ENCODE assay signal across 32 mouse cellular contexts in the genomic region with DNA sequence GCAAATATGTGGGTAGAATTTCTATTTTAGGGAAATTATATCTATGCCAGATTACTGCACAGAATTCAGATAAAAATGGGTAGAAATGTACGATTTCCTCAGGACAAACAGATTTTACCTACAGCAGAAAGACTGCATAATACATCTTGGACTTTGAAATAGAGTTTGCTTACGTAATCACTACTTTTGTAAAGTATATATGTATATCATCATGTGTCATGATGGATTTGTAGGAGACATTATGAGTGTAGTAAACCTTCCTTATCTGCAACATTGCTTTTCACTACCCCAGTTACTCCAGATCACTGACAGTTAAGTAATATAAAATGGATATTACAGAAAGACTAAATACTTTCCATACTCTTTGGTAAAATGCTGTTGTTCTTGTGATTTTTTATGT.
"Had no signal": no experiment of that assay in that cellular context is flagged by ENCODE, and none has a peak within 500 bp of the region (broad histone marks: within the 10 kb centered on the region; RNA-seq: fewer than 3 reads in every experiment).

No protein-coding gene starts in this region.

- H3K4me2 ChIP-seq: limb, embryonic 12.5 days; limb, embryonic 13.5 days; limb, embryonic 15.5 days; liver, embryonic 11.5 days; liver, embryonic 12.5 days; liver, embryonic 13.5 days; liver, embryonic 15.5 days; lung, embryonic 14.5 days; lung, embryonic 15.5 days; midbrain, embryonic 11.5 days; midbrain, embryonic 12.5 days; midbrain, embryonic 13.5 days; midbrain, embryonic 15.5 days; neural tube, embryonic 12.5 days had no signal

- H3K9ac ChIP-seq: limb, embryonic 12.5 days; limb, embryonic 13.5 days; limb, embryonic 15.5 days; liver, embryonic 12.5 days; liver, embryonic 13.5 days; liver, embryonic 14.5 days; liver, embryonic 15.5 days; liver, postnatal 0 days; lung, embryonic 14.5 days; lung, embryonic 15.5 days; midbrain, embryonic 12.5 days; midbrain, embryonic 13.5 days; midbrain, embryonic 15.5 days; neural tube, embryonic 12.5 days had no signal

- H3K9me3 ChIP-seq: limb, embryonic 10.5 days; limb, embryonic 12.5 days; limb, embryonic 13.5 days; limb, embryonic 15.5 days; liver, embryonic 12.5 days; liver, embryonic 13.5 days; liver, embryonic 15.5 days; lung, embryonic 15.5 days; megakaryocyte, embryonic 14.5 days; midbrain, embryonic 10.5 days; midbrain, embryonic 12.5 days; midbrain, embryonic 13.5 days; midbrain, embryonic 15.5 days; neural tube, embryonic 12.5 days had no signal

- H3K36me3 ChIP-seq: limb, embryonic 10.5 days; limb, embryonic 12.5 days; limb, embryonic 13.5 days; limb, embryonic 15.5 days; liver, embryonic 12.5 days; liver, embryonic 13.5 days; liver, embryonic 15.5 days; lung, embryonic 15.5 days; midbrain, embryonic 10.5 days; midbrain, embryonic 12.5 days; midbrain, embryonic 13.5 days; midbrain, embryonic 15.5 days; neural tube, embryonic 12.5 days had no signal

- ATAC-seq: liver, embryonic 12.5 days; liver, postnatal 0 days; lung, postnatal 0 days; midbrain, embryonic 13.5 days; midbrain, embryonic 15.5 days; midbrain, embryonic 16.5 days had no signal

- H3K27me3 ChIP-seq: limb, embryonic 12.5 days; limb, embryonic 13.5 days; limb, embryonic 15.5 days; liver, embryonic 12.5 days; liver, embryonic 13.5 days; liver, embryonic 15.5 days; lung, embryonic 15.5 days; megakaryocyte, embryonic 14.5 days; midbrain, embryonic 12.5 days; midbrain, embryonic 13.5 days; midbrain, embryonic 15.5 days; neural tube, embryonic 12.5 days had no signal

- H3K4me3 ChIP-seq: limb, embryonic 10.5 days; limb, embryonic 12.5 days; limb, embryonic 13.5 days; limb, embryonic 15.5 days; liver, embryonic 12.5 days; liver, embryonic 13.5 days; liver, embryonic 15.5 days; lung, embryonic 15.5 days; megakaryocyte, embryonic 14.5 days; midbrain, embryonic 10.5 days; midbrain, embryonic 12.5 days; midbrain, embryonic 13.5 days; midbrain, embryonic 15.5 days; myocyte; neural tube, embryonic 12.5 days had no signal

- H3K4me1 ChIP-seq: limb, embryonic 10.5 days; limb, embryonic 12.5 days; limb, embryonic 13.5 days; limb, embryonic 15.5 days; liver, embryonic 12.5 days; liver, embryonic 13.5 days; liver, embryonic 15.5 days; lung, embryonic 15.5 days; megakaryocyte, embryonic 14.5 days; midbrain, embryonic 10.5 days; midbrain, embryonic 12.5 days; midbrain, embryonic 13.5 days; midbrain, embryonic 15.5 days; neural tube, embryonic 12.5 days had no signal

- DNase-seq: left cerebral cortex, postnatal 4 days; liver; liver, embryonic 13.5 days; liver, postnatal 0 days; lung, adult 18-20 months; lung, adult 2 months; lung, embryonic 14.5 days; lung, postnatal 10 days; lung, postnatal 14 days; lung, postnatal 36 days; lung, postnatal 4 days; midbrain, embryonic 14.5 days had no signal

- H3K27ac ChIP-seq: limb, embryonic 10.5 days; limb, embryonic 12.5 days; limb, embryonic 13.5 days; limb, embryonic 15.5 days; liver, embryonic 12.5 days; liver, embryonic 13.5 days; liver, embryonic 14.5 days; liver, embryonic 15.5 days; lung, embryonic 15.5 days; macrophage; midbrain, embryonic 10.5 days; midbrain, embryonic 12.5 days; midbrain, embryonic 13.5 days; midbrain, embryonic 15.5 days; neural tube, embryonic 12.5 days had no signal
